Mouse (Mus musculus) spleen, adult 2 months (tissue): ENCODE measurements around the gene Selenos.

Experiments
- CTCF ChIP-seq: fragments of 200-500 bp; IDR thresholded peaks from 2 replicates; pipeline ENCODE4 v1.5.1; 2011; ENCODE audit warnings: mild to moderate bottlenecking, inconsistent platforms; ENCODE audit not compliant: insufficient read depth, insufficient read length, insufficient replicate concordance; ENCODE audit errors: extremely low read depth
- POLR2A ChIP-seq: fragments of 200-500 bp; IDR thresholded peaks from 2 replicates; pipeline ENCODE4 v1.6.1; 2011; ENCODE audit warnings: low read depth, low read length, inconsistent platforms

DNA sequence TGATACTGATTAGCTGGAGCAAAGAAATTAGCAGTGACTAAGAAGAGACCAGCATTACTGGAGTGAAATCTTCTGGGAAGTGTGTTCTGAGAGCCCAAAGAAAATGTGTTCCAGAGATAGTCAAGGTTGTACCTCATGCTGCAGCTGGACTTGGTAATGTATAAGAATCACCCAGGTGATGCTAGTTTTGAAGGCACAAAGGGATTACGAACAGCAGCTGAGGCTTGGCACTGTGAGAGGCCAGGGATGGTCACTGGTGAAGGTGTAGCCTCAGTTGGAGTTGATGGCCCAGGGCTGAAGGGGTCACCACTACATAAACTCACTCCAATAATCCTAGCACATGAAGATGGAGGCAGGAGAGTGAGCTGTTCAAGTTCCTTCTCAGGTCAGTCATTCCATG is 20.7 kb upstream of the Selenos start, which contains the start of gene Snrpa1:
- TF ChIP-seq POLR2A: no peak
- no peak for TF ChIP-seq CTCF
